Mouse (Mus musculus) myocyte (in vitro differentiated cells): ENCODE data around the gene Glipr2.

ENCODE experiments used
- MAX ChIP-seq: IDR thresholded peaks from one replicate; pipeline ENCODE4 v1.6.1; 2011; ENCODE audit warnings: low read depth, mild to moderate bottlenecking, control low read depth
- MYOG ChIP-seq, 3 experiments: IDR thresholded peaks; one replicate each; pipeline ENCODE4 v1.6.1; 2011; ENCODE audit warnings: control low read depth in 2 of 3, low read depth in 2 of 3, mild to moderate bottlenecking in 2 of 3; ENCODE audit not compliant: insufficient read length in 2 of 3, control insufficient read depth in 1 of 3, insufficient read depth in 1 of 3
- POLR2A ChIP-seq: IDR thresholded peaks from one replicate; pipeline ENCODE4 v1.6.1; 2011; ENCODE audit warnings: low read depth, mild to moderate bottlenecking, control low read depth, moderate library complexity; ENCODE audit not compliant: insufficient read length
- TCF12 ChIP-seq: IDR thresholded peaks from one replicate; pipeline ENCODE4 v1.6.1; 2011; ENCODE audit warnings: mild to moderate bottlenecking, control low read depth; ENCODE audit not compliant: poor library complexity, insufficient read depth, severe bottlenecking
- USF1 ChIP-seq: IDR thresholded peaks from one replicate; pipeline ENCODE4 v1.6.1; 2011; ENCODE audit warnings: low read depth, mild to moderate bottlenecking, control low read depth, moderate library complexity

DNA sequence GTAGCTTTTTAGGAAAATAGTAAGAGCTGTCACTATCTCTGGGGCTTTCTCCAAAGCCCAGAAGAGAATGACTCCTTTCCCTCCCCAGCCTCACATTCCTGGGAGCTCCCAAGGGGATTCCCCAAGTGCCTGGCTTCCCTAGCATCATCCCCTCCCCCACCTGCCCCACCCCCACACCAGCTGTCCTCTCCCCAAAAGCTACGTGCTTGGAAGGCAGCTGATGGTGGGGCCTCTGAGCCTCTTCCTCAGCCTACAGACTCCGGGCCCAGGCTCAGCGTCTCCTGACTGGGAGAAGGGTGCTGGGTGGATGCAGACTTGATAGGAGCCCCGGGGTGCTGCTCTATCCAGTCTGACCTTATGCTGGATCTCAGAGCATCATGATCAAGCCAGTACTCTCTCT, 12.2 kb downstream of the Glipr2 start:
- TF ChIP-seq TCF12 (peak; percentile 83), USF1 (no peak), POLR2A (no peak), MAX (no peak), MYOG (IDR thresholded peaks at IDR 0.05; ENCODE audit: control insufficient read depth in 1 of 3, insufficient read depth in 1 of 3, insufficient read length in 2 of 3, low read depth in 2 of 3) (peak; percentile 15 to 93 (median 67))
